Mouse (Mus musculus): ENCODE data around the gene Amot.

DNA sequence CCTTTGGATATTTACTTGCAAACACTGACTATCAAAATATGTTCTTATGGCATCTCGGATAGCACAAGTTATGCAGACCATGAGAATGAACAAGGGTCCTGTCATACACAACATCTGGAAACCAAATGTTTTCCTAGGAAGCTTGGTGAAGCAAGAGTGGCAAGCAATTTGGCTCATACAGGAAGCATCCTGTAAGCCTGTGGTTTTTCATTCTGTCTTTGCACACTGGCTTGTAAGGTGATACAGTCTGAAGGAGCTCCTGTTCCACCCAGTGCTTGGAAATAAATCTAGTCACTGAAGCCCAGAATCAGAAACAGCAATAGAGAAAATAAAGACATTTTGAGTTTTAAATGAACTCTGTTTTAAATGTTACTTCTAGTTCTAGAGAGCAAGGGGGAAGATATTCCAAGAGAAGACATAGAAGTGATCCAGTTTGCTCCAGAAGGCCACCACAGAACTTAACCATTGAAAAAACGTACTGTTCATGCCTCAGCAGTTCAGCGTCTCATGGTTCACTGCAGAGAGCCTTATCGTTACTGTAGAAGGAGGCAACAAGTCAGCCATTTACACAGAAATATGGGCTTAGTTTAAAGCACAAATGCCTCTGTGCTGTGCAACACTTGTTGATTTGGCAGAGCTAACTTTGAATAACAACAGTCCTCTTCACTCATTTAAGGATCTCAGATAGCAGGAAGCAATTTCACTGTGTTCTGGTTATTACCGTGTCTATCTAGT, 74.0 kb downstream of the Amot start:
- no peak for TF ChIP-seq CTCF (IDR thresholded peaks at IDR 0.05; ENCODE audit: insufficient read depth, low read length)
- TF ChIP-seq POLR2A (IDR thresholded peaks at IDR 0.05; ENCODE audit: borderline replicate concordance, extremely low read depth, low read depth, low read length) = no peak

Data from lung, adult 2 months (tissue).